Mouse (Mus musculus) myocyte (in vitro differentiated cells): ENCODE measurements around the gene Slc39a8.

Source experiments
- CEBPB ChIP-seq: IDR thresholded peaks from 2 replicates; pipeline ENCODE4 v1.6.1; 2011; ENCODE audit warnings: mild to moderate bottlenecking, moderate library complexity; ENCODE audit not compliant: poor library complexity, insufficient read depth, severe bottlenecking
- E2F4 ChIP-seq: IDR thresholded peaks from one replicate; pipeline ENCODE4 v1.6.1; 2011; ENCODE audit warnings: mild to moderate bottlenecking, control low read depth, moderate library complexity; ENCODE audit not compliant: insufficient read depth
- MAX ChIP-seq: IDR thresholded peaks from one replicate; pipeline ENCODE4 v1.6.1; 2011; ENCODE audit warnings: low read depth, mild to moderate bottlenecking, control low read depth
- MYOD1 ChIP-seq, 3 experiments: IDR thresholded peaks; one replicate each; pipeline ENCODE4 v1.6.1; 2011; ENCODE audit warnings: control low read depth in 2 of 3, low read depth in 2 of 3, mild to moderate bottlenecking in 2 of 3, moderate library complexity in 1 of 3; ENCODE audit not compliant: insufficient read length in 2 of 3, control insufficient read depth in 1 of 3
- MYOG ChIP-seq, 3 experiments: IDR thresholded peaks; one replicate each; pipeline ENCODE4 v1.6.1; 2011; ENCODE audit warnings: control low read depth in 2 of 3, low read depth in 2 of 3, mild to moderate bottlenecking in 2 of 3; ENCODE audit not compliant: insufficient read length in 2 of 3, control insufficient read depth in 1 of 3, insufficient read depth in 1 of 3
- POLR2A ChIP-seq: IDR thresholded peaks from one replicate; pipeline ENCODE4 v1.6.1; 2011; ENCODE audit warnings: low read depth, mild to moderate bottlenecking, control low read depth, moderate library complexity; ENCODE audit not compliant: insufficient read length
- POLR2AphosphoS2 ChIP-seq: IDR thresholded peaks from one replicate; pipeline ENCODE4 v1.6.1; 2011; ENCODE audit warnings: low read depth, control low read depth; ENCODE audit not compliant: insufficient read length
- REST ChIP-seq: IDR thresholded peaks from one replicate; pipeline ENCODE4 v1.6.1; 2011; ENCODE audit warnings: mild to moderate bottlenecking, control low read depth, moderate library complexity; ENCODE audit not compliant: insufficient read depth, insufficient read length
- SRF ChIP-seq: IDR thresholded peaks from one replicate; pipeline ENCODE4 v1.6.1; 2011; ENCODE audit warnings: low read depth; ENCODE audit not compliant: control insufficient read depth, insufficient read length
- TCF12 ChIP-seq: IDR thresholded peaks from one replicate; pipeline ENCODE4 v1.6.1; 2011; ENCODE audit warnings: mild to moderate bottlenecking, control low read depth; ENCODE audit not compliant: poor library complexity, insufficient read depth, severe bottlenecking
- USF1 ChIP-seq: IDR thresholded peaks from one replicate; pipeline ENCODE4 v1.6.1; 2011; ENCODE audit warnings: low read depth, mild to moderate bottlenecking, control low read depth, moderate library complexity

GRCm38 (mm10) chr3:135832496-135832895, 7.4 kb downstream of the Slc39a8 start:
- TF ChIP-seq POLR2A (no peak), E2F4 (no peak), MAX (no peak), TCF12 (no peak), USF1 (no peak), MYOD1 (IDR thresholded peaks at IDR 0.05; ENCODE audit: control insufficient read depth in 1 of 3, insufficient read length in 2 of 3, low read depth in 2 of 3) (no peak), CEBPB (no peak), SRF (no peak), POLR2AphosphoS2 (no peak), MYOG (IDR thresholded peaks at IDR 0.05; ENCODE audit: control insufficient read depth in 1 of 3, insufficient read depth in 1 of 3, insufficient read length in 2 of 3, low read depth in 2 of 3) (no peak), REST (no peak)
